Comparison of ENCODE assay signal across 25 mouse cellular contexts in the genomic region with DNA sequence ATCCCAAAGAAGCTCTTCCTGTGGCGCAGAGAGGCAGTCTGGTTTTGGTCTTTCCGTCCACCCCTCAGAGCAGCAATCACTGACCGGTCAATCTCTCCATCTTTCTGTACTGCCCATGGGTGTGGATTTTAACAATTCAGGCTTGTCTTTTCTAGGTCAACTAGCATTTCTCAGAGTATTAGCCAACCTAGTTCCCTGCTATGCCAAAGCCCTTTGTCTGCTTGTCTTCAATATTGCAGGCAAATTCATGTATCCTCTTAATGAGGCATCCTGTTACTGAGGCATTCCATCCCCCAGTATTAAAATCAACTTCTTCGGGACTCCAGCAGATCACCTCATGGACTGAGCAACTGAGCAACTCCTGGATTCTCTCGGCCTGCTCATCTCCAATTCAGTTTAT.
"Had no signal": no experiment of that assay in that cellular context is flagged by ENCODE, and none has a peak within 500 bp of the region (broad histone marks: within the 10 kb centered on the region; RNA-seq: fewer than 3 reads in every experiment).

No protein-coding gene starts in this region.

- H3K27me3 ChIP-seq: heart, embryonic 13.5 days; heart, embryonic 15.5 days; hindbrain, embryonic 12.5 days; intestine, embryonic 15.5 days; limb, embryonic 13.5 days; limb, embryonic 15.5 days; liver, embryonic 12.5 days had no signal

- ATAC-seq: hindbrain, embryonic 16.5 days; intestine, embryonic 15.5 days; intestine, postnatal 0 days; liver, embryonic 12.5 days had no signal

- H3K9ac ChIP-seq: heart, embryonic 13.5 days; heart, embryonic 15.5 days; hindbrain, embryonic 12.5 days; hindbrain, embryonic 14.5 days; intestine, embryonic 15.5 days; limb, embryonic 13.5 days; limb, embryonic 15.5 days; liver, embryonic 12.5 days; liver, embryonic 14.5 days had no signal

- H3K4me2 ChIP-seq: heart, embryonic 11.5 days; heart, embryonic 13.5 days; heart, embryonic 15.5 days; hindbrain, embryonic 12.5 days; hindbrain, embryonic 14.5 days; intestine, embryonic 15.5 days; limb, embryonic 13.5 days; limb, embryonic 15.5 days; liver, embryonic 12.5 days had no signal

- H3K4me1 ChIP-seq: hindbrain, embryonic 10.5 days; hindbrain, embryonic 12.5 days; intestine, embryonic 15.5 days; limb, embryonic 13.5 days; limb, embryonic 15.5 days; liver, embryonic 12.5 days had no signal

- DNase-seq: gastrocnemius, adult 2 months; gastrocnemius, postnatal 10 days; gastrocnemius, postnatal 25 days; heart, adult 2 months; heart, postnatal 4 days; kidney, adult 18-20 months; kidney, adult 8-10 months; kidney, postnatal 10 days; kidney, postnatal 25 days; kidney, postnatal 4 days; left cerebral cortex, postnatal 4 days had no signal

- H3K9me3 ChIP-seq: heart, embryonic 13.5 days; heart, embryonic 15.5 days; hindbrain, embryonic 10.5 days; hindbrain, embryonic 12.5 days; intestine, embryonic 15.5 days; limb, embryonic 13.5 days; limb, embryonic 15.5 days; liver, embryonic 12.5 days had no signal

- H3K27ac ChIP-seq: gastrocnemius, adult 2 months; heart, adult 2 months; heart, embryonic 13.5 days; heart, embryonic 15.5 days; hindbrain, embryonic 10.5 days; hindbrain, embryonic 12.5 days; hindbrain, embryonic 14.5 days; intestine, embryonic 15.5 days; layer of hippocampus, adult 2 months; limb, embryonic 13.5 days; limb, embryonic 15.5 days; liver, embryonic 12.5 days; liver, embryonic 14.5 days had no signal

- H3K36me3 ChIP-seq: heart, embryonic 13.5 days; heart, embryonic 15.5 days; hindbrain, embryonic 10.5 days; hindbrain, embryonic 12.5 days; intestine, embryonic 15.5 days; limb, embryonic 13.5 days; limb, embryonic 15.5 days; liver, embryonic 12.5 days had no signal

- H3K4me3 ChIP-seq: gastrocnemius, adult 2 months; heart, adult 2 months; heart, embryonic 13.5 days; heart, embryonic 15.5 days; hindbrain, embryonic 10.5 days; hindbrain, embryonic 12.5 days; intestine, embryonic 15.5 days; layer of hippocampus, adult 2 months; limb, embryonic 13.5 days; limb, embryonic 15.5 days; liver, embryonic 12.5 days had no signal
